Mouse (Mus musculus) heart, postnatal 0 days (tissue): ENCODE measurements around the gene Ap2a1. TPM values are rescaled to one million over a fixed set of nuclear protein-coding genes. Genes with fewer than 3 reads are reported as not detected.
A peak's percentile ranks its signal among the peaks of the same experiment; 100 is the strongest.

ENCODE experiments used
- ATAC-seq: fragments of 200-750 bp; cut with Nextera tagmentation; 2 replicates; pipeline ENCODE4 v1.8.0; 2017; ENCODE audit warnings: low read depth, moderate number of reproducible peaks, moderate library complexity; ENCODE audit not compliant: insufficient read depth
- DNase-seq: peaks from one replicate; pipeline ENCODE4 v3.0.0-alpha.2; 2016; ENCODE audit warnings: low spot score
- H3K27ac ChIP-seq: fragments of 300-500 bp; sonication (generic); 2 replicates; pipeline ENCODE4 v1.5.1; 2014; ENCODE audit warnings: low read depth, mild to moderate bottlenecking
- H3K27me3 ChIP-seq: fragments of 300-500 bp; sonication (generic); 2 replicates; pipeline ENCODE4 v1.6.1; 2014; ENCODE audit warnings: low read length, mixed read lengths; ENCODE audit not compliant: control insufficient read depth, insufficient read depth
- H3K36me3 ChIP-seq: fragments of 300-500 bp; sonication (generic); replicated peaks from 2 replicates; pipeline ENCODE4 v1.6.1; 2014; ENCODE audit warnings: low read length, mixed read lengths; ENCODE audit not compliant: control insufficient read depth, insufficient read depth
- H3K4me1 ChIP-seq: fragments of 300-500 bp; sonication (generic); 2 replicates; pipeline ENCODE4 v1.6.1; 2014; ENCODE audit warnings: antibody characterized with exemption; ENCODE audit not compliant: control insufficient read depth, insufficient read depth
- H3K4me2 ChIP-seq: fragments of 300-500 bp; sonication (generic); 2 replicates; pipeline ENCODE4 v1.6.1; 2014; ENCODE audit warnings: low read depth, mild to moderate bottlenecking, low read length, moderate library complexity
- H3K4me3 ChIP-seq: fragments of 300-500 bp; sonication (generic); 2 replicates; pipeline ENCODE4 v1.5.1; 2014; ENCODE audit warnings: low read depth, low read length
- H3K9ac ChIP-seq: fragments of 300-500 bp; sonication (generic); replicated peaks from 2 replicates; pipeline ENCODE4 v1.6.1; 2014; ENCODE audit warnings: low read depth, low read length, mixed read lengths
- H3K9me3 ChIP-seq: fragments of 300-500 bp; sonication (generic); replicated peaks from 2 replicates; pipeline ENCODE4 v1.6.1; 2016; ENCODE audit warnings: low read length; ENCODE audit not compliant: control insufficient read depth
- CTCF ChIP-seq: IDR thresholded peaks from 2 replicates; pipeline ENCODE4 v1.5.1; 2016; ENCODE audit warnings: antibody characterized with exemption, control low read depth, low read depth
- EP300 ChIP-seq: IDR thresholded peaks from 2 replicates; pipeline ENCODE4 v1.6.1; 2016; ENCODE audit warnings: antibody characterized with exemption, low read depth
- WGBS: fragments of 180-500 bp; shearing (Covaris S2); extraction: QIAGEN DNeasy Blood & Tissue Kit; methylation state at CpG from one replicate; pipeline ENCODE4 v1.1.7; 2014; 5-methylcytosine and 5-hydroxymethylcytosine counted together
- polyA plus RNA-seq: library from polyadenylated mRNA; unstranded; fragments of >200 nt; fragmentation: Nextera tagmentation; extraction: Ambion mirVana; gene quantifications from 2 replicates; pipeline ENCODE4 v1.2.1, GENCODE M21; 2015
- total RNA-seq: library from RNA; depleted of rRNA; stranded (reverse); fragments of >200 nt; gene quantifications from 2 replicates; pipeline ENCODE4 v1.2.3, GENCODE M21; 2014; ENCODE audit warnings: low replicate concordance

The Ap2a1 gene
- total and polyA plus RNA-seq, 2 experiments from 2014 or later: 37.1 to 63.1 TPM

- 1% methylated on average over 10 of the region's 10 CpGs for WGBS
- peak overlapping the region; percentile 50 for H3K4me3 ChIP-seq
- ATAC-seq (peak; percentile 65), DNase-seq (peak; percentile 51)
- peaks cover 22% of the 10 kb centered on the region for H3K27me3 ChIP-seq
- TF ChIP-seq CTCF (no peak), EP300 (no peak)
- peaks cover 10% of the 10 kb centered on the region; the same call in 1 of the 2 replicates for H3K4me1 ChIP-seq
- H3K9me3 ChIP-seq: no peaks in the 10 kb centered on the region
- H3K36me3 ChIP-seq: no peaks in the 10 kb centered on the region
- peak overlapping the region; percentile 79 for H3K4me2 ChIP-seq
- H3K9ac ChIP-seq: peak overlapping the region; percentile 43; the same call in 1 of the 2 replicates
- H3K27ac ChIP-seq: peak overlapping the region; percentile 51; the same call in 1 of the 2 replicates
Measured at GRCm38 (mm10) chr7:44951960-44952359, 22.7 kb upstream of the Ap2a1 start.

- 61% methylated on average over 6 of the region's 6 CpGs for WGBS
- DNase-seq (no peak), ATAC-seq (no peak)
- no peak overlapping the region for H3K4me2 ChIP-seq
- H3K9ac ChIP-seq: no peak overlapping the region
- peaks cover 22% of the 10 kb centered on the region for H3K27me3 ChIP-seq
- TF ChIP-seq CTCF (no peak), EP300 (no peak)
- H3K4me3 ChIP-seq: no peak overlapping the region
- no peaks in the 10 kb centered on the region for H3K36me3 ChIP-seq
- H3K27ac ChIP-seq: no peak overlapping the region
- peaks cover 10% of the 10 kb centered on the region; the same call in 1 of the 2 replicates for H3K4me1 ChIP-seq
- no peaks in the 10 kb centered on the region for H3K9me3 ChIP-seq
Measured at GRCm38 (mm10) chr7:44949922-44950321, 20.6 kb upstream of the Ap2a1 start.

GRCm38 (mm10) chr7:44942904-44943303 lies 13.6 kb upstream of the Ap2a1 start, which contains the start of gene Tsks:
TSS of gene Tsks (plus strand) at chr7:44943204.
- Histone ChIP-seq H3K36me3 (no peaks in the 10 kb centered on the region), H3K4me2 (no peak within 1 kb of the TSS), H3K4me1 (no peaks in the 10 kb centered on the region), H3K27me3 (no peaks in the 10 kb centered on the region), H3K9me3 (no peaks in the 10 kb centered on the region), H3K27ac (no peak within 1 kb of the TSS), H3K4me3 (no peak within 1 kb of the TSS), H3K9ac (no peak within 1 kb of the TSS)
- 71% methylated on average over 7 of the region's 7 CpGs for WGBS
- DNase-seq (no peak), ATAC-seq (no peak)
- no peak for TF ChIP-seq EP300
- no peak for TF ChIP-seq CTCF

- Histone ChIP-seq H3K4me2 (no peak overlapping the region), H3K36me3 (no peaks in the 10 kb centered on the region), H3K27me3 (no peaks in the 10 kb centered on the region), H3K4me3 (no peak overlapping the region), H3K27ac (no peak overlapping the region), H3K9me3 (peaks cover 11% of the 10 kb centered on the region; the same call in 1 of the 2 replicates), H3K9ac (no peak overlapping the region), H3K4me1 (no peaks in the 10 kb centered on the region)
- TF ChIP-seq EP300: no peak
- no peak for TF ChIP-seq CTCF
- ATAC-seq (no peak), DNase-seq (no peak)
- 76% methylated on average over 4 of the region's 4 CpGs for WGBS
Measured at GRCm38 (mm10) chr7:44938680-44939079, 9.4 kb upstream of the Ap2a1 start.

GRCm38 (mm10) chr7:44928570-44928969 lies 726 bp downstream of the Ap2a1 start:
- Histone ChIP-seq H3K27ac (peak overlapping the region; percentile 80; the same call in 1 of the 2 replicates), H3K4me2 (peak overlapping the region; percentile 73), H3K36me3 (peaks cover 13% of the 10 kb centered on the region; the same call in 1 of the 2 replicates), H3K27me3 (no peaks in the 10 kb centered on the region), H3K4me3 (peak overlapping the region; percentile 90), H3K9me3 (no peaks in the 10 kb centered on the region), H3K9ac (peak overlapping the region; percentile 92), H3K4me1 (peaks cover 16% of the 10 kb centered on the region)
- no peak for DNase-seq
- ATAC-seq: no peak
- no peak for TF ChIP-seq CTCF
- no peak for TF ChIP-seq EP300
- 0% methylated on average over 1 of the region's 1 CpGs for WGBS

GRCm38 (mm10) chr7:44925468-44925867 lies 3.8 kb downstream of the Ap2a1 start:
- H3K4me3 ChIP-seq: no peak overlapping the region
- H3K9me3 ChIP-seq: no peaks in the 10 kb centered on the region
- no peak overlapping the region for H3K27ac ChIP-seq
- H3K27me3 ChIP-seq: no peaks in the 10 kb centered on the region
- H3K4me2 ChIP-seq: no peak overlapping the region
- TF ChIP-seq CTCF (peak; percentile 60), EP300 (no peak)
- H3K36me3 ChIP-seq: peaks cover 33% of the 10 kb centered on the region
- DNase-seq (no peak), ATAC-seq (no peak)
- H3K9ac ChIP-seq: no peak overlapping the region
- H3K4me1 ChIP-seq: peaks cover 15% of the 10 kb centered on the region
- 66% methylated on average over 3 of the region's 3 CpGs for WGBS
